Mouse (Mus musculus) kidney, embryonic 16.5 days (tissue): Measurements from ENCODE around the gene Ptprn2. TPM values are rescaled to one million over a fixed set of nuclear protein-coding genes. Genes with fewer than 3 reads are reported as not detected.

Experiments
- ATAC-seq: fragments of 200-750 bp; cut with Nextera tagmentation; 2 replicates; pipeline ENCODE4 v1.8.0; 2017; ENCODE audit warnings: moderate TSS enrichment; ENCODE audit not compliant: low FRiP score, low TSS enrichment
- H3K27ac ChIP-seq: fragments of 300-500 bp; sonication (generic); 2 replicates; pipeline ENCODE4 v1.5.1; 2014; ENCODE audit warnings: low read length
- H3K27me3 ChIP-seq: fragments of 300-500 bp; sonication (generic); 2 replicates; pipeline ENCODE4 v1.6.1; 2014; ENCODE audit warnings: low read length, control low read depth, mixed read lengths; ENCODE audit not compliant: insufficient read depth
- H3K36me3 ChIP-seq: fragments of 300-500 bp; sonication (generic); 2 replicates; pipeline ENCODE4 v1.6.1; 2014; ENCODE audit warnings: low read length, control low read depth, mixed read lengths; ENCODE audit not compliant: insufficient read depth
- H3K4me1 ChIP-seq: fragments of 300-500 bp; sonication (generic); 2 replicates; pipeline ENCODE4 v1.6.1; 2014; ENCODE audit warnings: low read length, control low read depth, mixed read lengths; ENCODE audit not compliant: insufficient read depth
- H3K4me2 ChIP-seq: fragments of 300-500 bp; sonication (generic); replicated peaks from 2 replicates; pipeline ENCODE4 v1.6.1; 2014; ENCODE audit warnings: low read depth, low read length
- H3K4me3 ChIP-seq: fragments of 300-500 bp; sonication (generic); 2 replicates; pipeline ENCODE4 v1.5.1; 2014; ENCODE audit warnings: mild to moderate bottlenecking, low read length
- H3K9ac ChIP-seq: fragments of 300-500 bp; sonication (generic); replicated peaks from 2 replicates; pipeline ENCODE4 v1.6.1; 2014; ENCODE audit warnings: low read length
- H3K9me3 ChIP-seq: fragments of 300-500 bp; sonication (generic); 2 replicates; pipeline ENCODE4 v1.6.1; 2016; ENCODE audit warnings: low read length, control low read depth
- WGBS: fragments of 180-500 bp; shearing (Covaris S2); extraction: QIAGEN DNeasy Blood & Tissue Kit; methylation state at CpG from one replicate; pipeline ENCODE4 v1.1.7; 2014; 5-methylcytosine and 5-hydroxymethylcytosine counted together
- polyA plus RNA-seq: library from polyadenylated mRNA; unstranded; fragments of >200 nt; fragmentation: Nextera tagmentation; extraction: Ambion mirVana; gene quantifications from 2 replicates; pipeline ENCODE4 v1.2.1, GENCODE M21; 2015

The Ptprn2 gene
- polyA plus RNA-seq, 1 experiment from 2014 or later = not detected

DNA sequence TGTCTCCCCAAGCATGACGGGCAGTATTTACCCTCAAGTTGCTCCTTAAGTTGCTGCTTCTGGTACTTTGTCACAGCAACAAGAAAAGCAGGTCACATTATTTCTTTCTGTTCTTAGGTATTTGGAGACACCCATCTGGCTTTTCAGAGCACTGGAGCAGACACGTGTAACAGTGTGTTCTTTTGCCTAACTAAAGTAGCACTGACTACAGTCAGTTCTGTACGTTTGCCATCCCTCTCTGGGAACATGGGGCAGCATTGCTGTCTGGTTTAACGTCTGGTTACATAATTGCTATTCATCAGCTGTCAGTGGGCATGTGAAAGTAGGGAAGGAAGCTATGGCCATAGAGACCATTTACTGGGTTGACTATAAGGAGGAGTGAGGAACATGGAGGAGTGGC lies 736.4 kb downstream of the Ptprn2 start:
- no peaks in the 10 kb centered on the region for H3K9me3 ChIP-seq
- no peak overlapping the region for H3K9ac ChIP-seq
- WGBS = 80% methylated on average over 4 of the region's 4 CpGs
- H3K27ac ChIP-seq = no peak overlapping the region
- ATAC-seq = no peak
- no peak overlapping the region for H3K4me3 ChIP-seq
- H3K27me3 ChIP-seq = no peaks in the 10 kb centered on the region
- H3K36me3 ChIP-seq = no peaks in the 10 kb centered on the region
- H3K4me1 ChIP-seq = no peaks in the 10 kb centered on the region
- H3K4me2 ChIP-seq = no peak overlapping the region

DNA sequence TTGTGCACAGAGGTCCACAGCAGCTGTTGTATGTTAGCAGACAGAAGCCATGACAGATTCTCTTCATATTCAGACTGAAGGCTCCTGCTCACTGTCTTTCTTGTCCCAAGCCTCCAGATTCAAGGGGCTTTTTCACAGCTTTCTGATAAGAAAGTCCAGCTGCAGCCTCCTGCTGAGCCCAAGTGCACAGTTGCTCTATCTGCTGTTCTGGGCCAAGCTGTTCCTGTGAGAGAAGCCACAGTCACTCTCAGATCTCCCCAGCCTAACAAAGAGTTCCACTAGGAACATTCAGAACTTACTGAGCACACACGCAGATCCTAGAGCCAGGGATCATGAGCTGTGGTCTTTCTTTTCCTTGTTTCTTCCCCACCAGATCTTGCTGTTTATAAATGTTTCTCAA lies 738.5 kb downstream of the Ptprn2 start:
- Histone ChIP-seq H3K27ac (no peak overlapping the region), H3K9me3 (no peaks in the 10 kb centered on the region), H3K4me2 (no peak overlapping the region), H3K9ac (no peak overlapping the region), H3K27me3 (no peaks in the 10 kb centered on the region), H3K4me3 (no peak overlapping the region), H3K4me1 (no peaks in the 10 kb centered on the region), H3K36me3 (no peaks in the 10 kb centered on the region)
- no peak for ATAC-seq
- 66% methylated on average over 1 of the region's 1 CpGs for WGBS

DNA sequence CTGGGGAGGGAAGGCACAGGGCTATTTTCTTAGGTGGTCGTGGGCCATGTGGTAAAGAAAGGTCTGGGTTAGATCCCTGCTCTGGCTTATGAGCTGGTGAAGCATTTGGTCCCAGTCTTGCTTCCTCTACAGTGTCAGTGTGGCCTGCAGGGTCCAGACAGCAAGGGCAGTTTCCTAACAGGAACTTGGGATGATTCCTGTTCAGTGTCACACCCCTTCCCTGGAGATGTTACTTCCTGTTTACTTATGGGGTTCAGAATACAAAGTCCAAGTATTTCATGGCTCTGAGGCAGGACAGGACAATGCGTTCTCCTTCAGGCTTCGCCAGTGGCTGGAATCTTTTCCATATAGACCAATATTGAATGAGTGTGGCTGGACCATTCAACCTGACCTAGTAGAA lies 741.7 kb downstream of the Ptprn2 start:
- Histone ChIP-seq H3K27me3 (no peaks in the 10 kb centered on the region), H3K27ac (no peak overlapping the region), H3K9ac (no peak overlapping the region), H3K4me1 (no peaks in the 10 kb centered on the region), H3K36me3 (no peaks in the 10 kb centered on the region), H3K4me2 (no peak overlapping the region), H3K9me3 (no peaks in the 10 kb centered on the region), H3K4me3 (no peak overlapping the region)
- WGBS = 64% methylated on average over 3 of the region's 3 CpGs
- ATAC-seq = 0 out of 2 replicates have a peak, but pooled peaks have one; percentile 15

DNA sequence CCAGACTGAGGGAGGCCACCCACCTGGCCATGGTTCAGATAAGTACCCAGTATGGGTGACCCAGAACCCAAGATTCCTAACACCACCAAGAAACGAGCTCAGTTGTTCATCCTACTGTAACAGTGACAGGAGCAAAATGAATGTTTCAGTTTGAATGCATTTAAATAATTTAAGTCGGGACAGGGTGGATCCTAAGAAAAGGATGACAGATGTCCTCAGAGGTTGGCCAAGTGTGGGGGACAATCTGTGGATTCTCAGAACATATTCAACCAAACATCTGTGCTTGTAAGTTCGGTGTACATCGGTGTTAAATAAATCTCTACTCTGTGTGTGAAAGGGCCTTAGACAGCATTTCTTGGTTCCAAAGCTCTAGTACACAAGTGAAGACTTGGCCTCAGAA lies 743.9 kb downstream of the Ptprn2 start:
- Histone ChIP-seq H3K4me3 (no peak overlapping the region), H3K27me3 (no peaks in the 10 kb centered on the region), H3K4me2 (no peak overlapping the region), H3K27ac (no peak overlapping the region), H3K4me1 (no peaks in the 10 kb centered on the region), H3K9ac (no peak overlapping the region), H3K9me3 (no peaks in the 10 kb centered on the region), H3K36me3 (no peaks in the 10 kb centered on the region)
- no peak for ATAC-seq
- 90% methylated on average over 4 of the region's 4 CpGs for WGBS

DNA sequence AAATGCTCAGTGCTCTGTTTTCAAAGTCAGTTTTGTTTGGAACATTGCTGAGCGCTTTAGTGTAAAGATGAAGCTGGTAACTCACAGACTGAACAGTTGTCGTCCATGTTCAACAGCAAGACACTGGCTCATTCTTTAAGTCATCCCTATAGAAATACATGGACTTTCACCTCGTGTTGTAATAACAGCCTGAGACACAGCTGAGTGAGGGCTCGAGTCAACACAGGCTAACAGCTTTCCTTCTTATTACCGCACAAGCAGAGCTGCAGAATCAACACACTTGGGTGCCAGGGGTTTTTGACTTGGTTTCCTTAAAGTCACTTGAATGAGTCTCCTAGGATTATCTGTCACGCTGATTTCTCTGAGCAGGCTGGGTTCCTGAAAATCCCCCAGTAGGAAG lies 744.8 kb downstream of the Ptprn2 start:
- no peaks in the 10 kb centered on the region for H3K36me3 ChIP-seq
- H3K9me3 ChIP-seq = no peaks in the 10 kb centered on the region
- no peak overlapping the region for H3K4me2 ChIP-seq
- no peak overlapping the region for H3K4me3 ChIP-seq
- H3K9ac ChIP-seq = no peak overlapping the region
- 80% methylated on average over 6 of the region's 6 CpGs for WGBS
- ATAC-seq = no peak
- no peaks in the 10 kb centered on the region for H3K4me1 ChIP-seq
- no peaks in the 10 kb centered on the region for H3K27me3 ChIP-seq
- no peak overlapping the region for H3K27ac ChIP-seq

DNA sequence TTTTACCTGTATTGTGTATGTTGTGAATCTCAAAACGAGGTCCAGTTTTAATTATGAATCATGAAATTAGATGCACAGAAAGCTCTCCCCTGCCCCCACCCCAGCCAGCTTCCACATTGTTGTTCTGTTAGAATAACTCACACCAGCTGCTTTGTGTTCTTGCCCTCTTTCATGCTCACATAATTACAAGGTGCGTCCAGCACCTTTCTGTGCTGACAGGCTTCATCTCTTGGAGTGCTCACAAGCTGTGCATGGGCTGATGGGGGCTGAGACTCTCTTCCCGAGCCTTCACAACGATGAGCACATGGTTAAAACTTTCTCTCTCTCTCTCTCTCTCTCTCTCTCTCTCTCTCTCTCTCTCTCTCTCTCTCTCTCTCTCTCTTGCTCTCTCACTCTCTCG lies 746.3 kb downstream of the Ptprn2 start:
- WGBS = 66% methylated on average over 5 of the region's 5 CpGs

DNA sequence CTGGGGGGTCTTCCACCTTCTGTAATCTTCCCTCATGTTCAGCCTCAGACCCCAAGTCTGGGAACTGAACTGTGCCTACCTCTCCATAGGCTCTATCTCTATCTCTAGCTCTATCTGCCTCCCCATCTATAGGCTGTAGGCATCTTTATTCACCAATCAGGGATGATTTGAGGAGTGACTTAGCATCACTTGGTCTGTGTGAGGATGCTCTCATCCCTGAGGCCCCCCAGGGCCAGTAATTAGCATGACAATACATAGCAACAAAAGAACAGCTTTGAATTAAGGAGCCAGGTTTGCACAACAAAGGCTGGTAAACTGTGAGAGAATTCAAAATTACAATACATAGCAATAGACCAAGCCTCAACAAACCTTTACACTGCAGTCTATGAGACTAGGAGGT lies 749.6 kb downstream of the Ptprn2 start:
- ATAC-seq = no peak
- Histone ChIP-seq H3K9ac (no peak overlapping the region), H3K9me3 (no peaks in the 10 kb centered on the region), H3K4me2 (no peak overlapping the region), H3K27me3 (no peaks in the 10 kb centered on the region), H3K27ac (no peak overlapping the region), H3K4me1 (no peaks in the 10 kb centered on the region), H3K36me3 (no peaks in the 10 kb centered on the region), H3K4me3 (no peak overlapping the region)

More for the DNA sequence above, 746.3 kb downstream of the Ptprn2 start:
- no peaks in the 10 kb centered on the region for H3K36me3 ChIP-seq
- no peaks in the 10 kb centered on the region for H3K4me1 ChIP-seq
- no peak overlapping the region for H3K4me3 ChIP-seq
- no peak overlapping the region for H3K9ac ChIP-seq
- H3K9me3 ChIP-seq = no peaks in the 10 kb centered on the region
- H3K27ac ChIP-seq = no peak overlapping the region
- no peak overlapping the region for H3K4me2 ChIP-seq
- no peaks in the 10 kb centered on the region for H3K27me3 ChIP-seq
- no peak for ATAC-seq

DNA sequence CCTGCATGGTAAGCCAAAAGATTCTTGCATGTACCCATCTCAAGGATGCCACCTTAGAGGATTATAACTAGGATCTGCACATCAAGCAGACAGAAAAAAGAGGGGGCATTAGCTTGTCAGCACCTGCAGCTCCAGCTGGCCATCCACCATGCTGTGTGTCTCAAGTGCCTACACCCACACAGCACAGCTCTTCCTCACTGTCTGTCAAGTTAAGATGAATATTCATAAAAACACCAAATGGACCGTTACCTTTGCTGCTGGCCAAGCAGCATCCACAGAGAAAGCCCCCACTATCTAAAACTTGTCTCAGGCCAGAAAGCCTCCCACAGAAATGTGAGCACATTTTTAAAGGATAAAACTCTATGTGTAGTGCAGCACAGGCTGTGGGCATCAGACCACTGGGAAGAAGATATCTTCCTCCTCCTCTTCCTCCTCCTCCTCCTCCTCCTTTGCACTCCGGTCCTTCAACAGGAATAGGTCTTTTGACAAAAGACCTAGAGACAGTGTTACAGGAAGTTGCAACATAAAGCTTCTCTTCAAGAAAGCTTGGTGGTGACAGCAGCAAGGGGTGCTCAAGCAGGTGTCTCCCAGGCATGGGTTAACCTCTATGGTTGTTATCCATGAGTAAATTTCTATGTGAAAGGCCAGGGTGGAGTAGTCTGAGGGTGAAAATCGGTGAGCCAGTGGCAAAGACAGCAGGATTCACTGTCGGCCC lies 750.7 kb downstream of the Ptprn2 start:
- Histone ChIP-seq H3K27me3 (no peaks in the 10 kb centered on the region; the same call in 1 of the 2 replicates), H3K9me3 (no peaks in the 10 kb centered on the region), H3K27ac (no peak overlapping the region), H3K4me3 (no peak overlapping the region), H3K9ac (no peak overlapping the region), H3K4me2 (no peak overlapping the region), H3K36me3 (no peaks in the 10 kb centered on the region), H3K4me1 (no peaks in the 10 kb centered on the region)
- no peak for ATAC-seq
- 70% methylated on average over 4 of the region's 4 CpGs for WGBS

DNA sequence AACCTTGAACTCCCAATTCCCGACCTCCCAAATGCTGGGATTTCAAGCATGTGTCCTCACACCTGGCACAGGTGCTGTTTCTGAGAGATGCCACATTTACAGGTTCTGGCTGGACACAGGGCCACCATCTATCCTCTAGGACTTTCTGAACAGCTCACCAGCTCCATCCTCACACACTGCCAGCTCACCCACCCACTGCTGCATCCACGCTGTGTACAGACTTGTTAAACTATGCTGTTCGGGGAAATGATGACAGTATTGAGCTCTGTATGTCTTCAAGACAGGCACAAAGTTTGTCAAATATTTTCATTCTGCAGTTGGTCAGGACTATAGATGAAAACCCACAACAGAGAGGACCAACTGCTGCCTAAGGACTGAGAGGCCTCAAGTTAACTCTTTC lies 751.5 kb downstream of the Ptprn2 start:
- no peak overlapping the region for H3K4me3 ChIP-seq
- no peaks in the 10 kb centered on the region for H3K4me1 ChIP-seq
- H3K36me3 ChIP-seq = no peaks in the 10 kb centered on the region
- 81% methylated on average over 3 of the region's 3 CpGs for WGBS
- no peaks in the 10 kb centered on the region for H3K9me3 ChIP-seq
- H3K9ac ChIP-seq = no peak overlapping the region
- H3K27me3 ChIP-seq = no peaks in the 10 kb centered on the region; the same call in 1 of the 2 replicates
- no peak overlapping the region for H3K4me2 ChIP-seq
- ATAC-seq = no peak
- no peak overlapping the region for H3K27ac ChIP-seq

DNA sequence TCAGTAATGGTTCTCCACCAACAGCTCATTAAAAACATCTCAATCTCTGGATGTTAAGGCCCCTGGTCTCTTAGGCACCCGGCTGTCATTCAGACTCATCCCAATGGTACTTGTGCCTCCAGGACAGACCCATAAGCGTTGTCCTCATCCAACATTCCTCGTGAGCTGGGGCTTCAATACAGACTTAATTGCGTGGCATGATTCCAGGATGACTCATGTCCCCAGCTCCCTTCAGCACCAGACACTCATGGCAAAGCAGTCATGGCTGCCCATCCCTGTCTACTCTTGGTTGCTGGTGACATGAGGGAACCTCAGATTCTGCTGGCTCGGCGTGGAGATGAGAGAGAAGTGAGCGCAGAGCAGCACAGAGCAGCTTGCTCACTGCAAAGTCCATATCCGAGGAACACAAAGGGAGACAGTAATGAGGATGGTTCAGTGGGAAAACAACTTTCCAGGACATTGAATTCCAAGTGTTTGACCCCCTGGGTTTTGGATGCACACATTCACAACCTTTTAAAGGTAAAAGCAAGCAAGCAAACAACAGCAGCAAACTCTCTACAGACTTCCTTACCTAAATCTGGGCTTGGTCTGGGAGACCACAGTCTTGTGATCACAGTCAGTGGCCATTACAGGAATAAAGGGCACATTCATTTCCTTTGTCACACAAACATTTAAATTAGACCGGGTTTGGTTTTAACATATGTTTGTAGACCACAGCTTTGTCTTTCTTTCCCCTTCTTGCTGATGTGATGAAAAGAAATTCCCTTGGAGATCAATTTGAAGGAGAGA lies 754.6 kb downstream of the Ptprn2 start:
- no peak overlapping the region for H3K9ac ChIP-seq
- H3K9me3 ChIP-seq = no peaks in the 10 kb centered on the region
- no peak overlapping the region for H3K4me3 ChIP-seq
- WGBS = 76% methylated on average over 9 of the region's 9 CpGs
- H3K27me3 ChIP-seq = no peaks in the 10 kb centered on the region; the same call in 1 of the 2 replicates
- no peaks in the 10 kb centered on the region for H3K36me3 ChIP-seq
- no peaks in the 10 kb centered on the region for H3K4me1 ChIP-seq
- ATAC-seq = no peak
- no peak overlapping the region for H3K4me2 ChIP-seq
- no peak overlapping the region for H3K27ac ChIP-seq
